Mouse (Mus musculus): ENCODE results near the gene Rab40c.

Rab40c gene

DNA sequence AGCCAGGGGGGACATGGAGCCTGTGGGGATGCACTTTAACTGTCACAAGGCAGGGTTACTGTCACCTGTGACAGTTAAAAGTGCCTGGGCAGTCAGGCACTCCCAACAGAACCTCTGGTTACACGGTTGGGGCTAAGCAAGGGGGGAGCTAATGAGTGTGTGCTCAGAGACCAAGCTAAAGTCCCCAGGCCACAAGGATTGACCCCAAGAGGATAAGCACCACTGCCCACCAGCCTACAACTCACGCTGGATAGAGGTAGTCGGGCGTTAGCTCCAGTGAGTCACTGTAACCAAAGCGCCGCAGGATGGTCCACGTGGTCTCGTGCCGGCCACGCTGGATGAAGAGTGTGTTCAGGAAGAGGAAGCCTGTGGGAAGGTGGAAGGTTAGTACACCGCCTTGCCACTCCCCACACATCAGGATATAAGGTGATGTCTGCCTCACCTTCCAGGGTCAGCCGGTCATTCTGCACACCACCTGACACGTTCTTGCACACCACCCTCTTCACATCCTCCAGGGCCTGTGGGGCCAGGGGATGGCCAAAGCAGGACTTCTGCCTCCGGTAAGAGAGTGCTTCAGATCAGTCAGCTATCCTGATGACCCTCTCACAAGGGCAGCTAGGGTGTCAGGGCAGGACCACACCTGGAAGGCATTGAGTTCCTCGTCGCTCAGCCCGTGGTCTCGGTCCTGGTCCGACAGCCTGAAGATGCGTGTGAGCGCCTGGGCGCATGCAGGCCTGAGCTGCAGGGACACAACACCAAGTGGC lies 78.2 kb downstream of the Rab40c start, which contains the start of gene Gm20683:
Gm20683 (minus strand) TSS at position 647 of the 764 bp plus-strand sequence.
- DNase-seq = no peak

GRCm38 (mm10) chr17:25840519-25840918 lies 79.0 kb downstream of the Rab40c start:
- no peak for DNase-seq

- no peak for DNase-seq
Observed at GRCm38 (mm10) chr17:25839455-25840235, 79.9 kb downstream of the Rab40c start.

GRCm38 (mm10) chr17:25838904-25839303 lies 80.6 kb downstream of the Rab40c start:
- peak in 1 of 2 experiments; percentile 3 for DNase-seq

DNA sequence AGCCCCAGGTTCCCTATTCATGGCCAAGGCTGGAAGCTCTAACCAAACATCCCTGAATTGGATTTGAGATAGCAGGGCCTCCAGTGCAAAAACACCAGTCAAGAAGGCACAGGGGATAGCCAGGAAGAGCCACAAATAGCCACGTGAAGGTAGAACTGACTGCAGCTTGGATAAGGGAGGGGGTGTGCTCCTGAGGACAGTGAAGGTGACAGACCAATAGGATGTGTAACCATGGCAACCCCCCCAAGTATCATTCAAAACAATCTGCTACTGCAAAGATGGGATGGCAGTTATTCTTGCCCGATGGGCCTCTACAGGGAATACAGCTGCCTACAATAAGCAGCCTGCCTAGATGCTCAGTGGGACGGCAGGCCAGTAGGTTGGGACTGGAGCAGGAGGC lies 82.0 kb downstream of the Rab40c start:
- no peak for DNase-seq

DNA sequence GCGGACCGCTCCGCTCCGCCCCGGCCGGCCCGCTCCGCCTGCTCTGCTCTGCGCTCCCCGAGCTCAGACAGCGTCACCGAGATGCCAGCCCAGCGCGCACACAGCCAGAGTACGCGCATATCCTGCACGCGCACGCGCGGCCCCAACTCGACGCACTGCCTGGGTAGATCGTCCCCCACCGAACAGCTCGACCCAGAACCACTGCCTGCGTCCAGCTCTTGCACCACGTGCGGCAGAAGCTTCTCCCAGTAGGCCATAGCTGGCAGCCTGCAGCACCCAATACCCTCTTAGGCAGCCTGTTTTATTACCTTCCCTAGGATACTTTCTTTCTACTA lies 82.5 kb downstream of the Rab40c start, which contains the start of gene Rhbdl1:
Rhbdl1 (minus strand) TSS at position 220 of the 335 bp plus-strand sequence.
- no peak for DNase-seq

- DNase-seq = peak in 1 of 2 experiments; percentile 36
Observed at GRCm38 (mm10) chr17:25836397-25837075, 83.0 kb downstream of the Rab40c start.

DNA sequence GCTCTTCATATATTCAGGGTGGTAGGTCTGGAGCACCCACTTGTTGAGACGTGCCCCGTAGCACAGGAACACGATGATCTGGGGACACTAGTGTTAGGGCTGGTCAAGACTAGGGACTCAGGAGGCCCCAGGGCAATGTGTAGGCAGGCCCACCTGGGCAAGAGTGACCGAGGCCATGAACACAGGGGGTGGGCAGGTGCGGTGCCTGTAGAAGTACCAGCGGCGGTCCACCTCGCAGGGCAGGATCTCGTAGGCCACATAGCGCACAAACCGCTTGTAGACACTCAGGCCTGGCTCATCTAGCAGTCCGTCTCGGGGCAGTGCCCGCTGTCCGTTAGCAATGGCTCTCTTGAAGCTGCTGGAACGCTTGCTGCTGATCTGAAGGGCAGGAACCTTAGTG lies 83.7 kb downstream of the Rab40c start:
- peak in 1 of 2 experiments; percentile 13 for DNase-seq

- no peak for DNase-seq
Observed at GRCm38 (mm10) chr17:25835301-25835700, 84.2 kb downstream of the Rab40c start.

GRCm38 (mm10) chr17:25834595-25835222 lies 84.8 kb downstream of the Rab40c start:
- DNase-seq = peak in 1 of 2 experiments; percentile 25

- peak in 1 of 2 experiments; percentile 19 for DNase-seq
Observed at GRCm38 (mm10) chr17:25833961-25834594, 85.4 kb downstream of the Rab40c start.

DNA sequence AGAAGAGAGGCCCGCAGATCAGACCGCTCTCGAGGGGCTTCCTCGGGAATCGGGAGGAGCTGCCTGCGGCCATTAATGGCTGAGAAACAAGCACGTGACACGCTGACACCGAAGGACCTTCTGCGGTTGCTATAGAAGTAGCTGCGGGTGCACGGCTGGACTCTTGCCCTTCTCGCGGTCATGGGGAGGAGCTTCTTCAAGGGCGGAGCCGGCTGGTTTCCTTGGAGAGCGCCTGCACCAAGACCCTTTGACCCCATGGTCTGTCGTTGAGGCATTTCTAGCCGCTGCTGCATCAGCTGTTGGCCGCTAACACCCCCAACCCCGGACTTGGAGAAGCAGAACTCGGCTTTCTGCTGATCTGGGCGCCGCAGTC lies 86.2 kb downstream of the Rab40c start, which contains the start of gene Stub1:
Stub1 (minus strand) TSS at position 114 of the 373 bp plus-strand sequence.
- DNase-seq = peak; percentile 63 to 74

GRCm38 (mm10) chr17:25832436-25833290 lies 86.9 kb downstream of the Rab40c start:
- DNase-seq = peak; percentile 97 to 98
